Mouse (Mus musculus) liver, embryonic 16.5 days (tissue): ENCODE data around the gene Acadvl. TPM values are rescaled to one million over a fixed set of nuclear protein-coding genes. Genes with fewer than 3 reads are reported as not detected.
A peak's percentile ranks its signal among the peaks of the same experiment; 100 is the strongest.

ENCODE experiments used
- ATAC-seq: fragments of 200-750 bp; cut with Nextera tagmentation; 2 replicates; pipeline ENCODE4 v1.8.0; 2017; ENCODE audit warnings: low read depth, mild to moderate bottlenecking, moderate number of reproducible peaks, moderate library complexity
- H3K27ac ChIP-seq: fragments of 300-500 bp; sonication (generic); 2 replicates; pipeline ENCODE4 v1.5.1; 2014; ENCODE audit warnings: mild to moderate bottlenecking, low read length
- H3K27me3 ChIP-seq: fragments of 300-500 bp; sonication (generic); 2 replicates; pipeline ENCODE4 v1.6.1; 2014; ENCODE audit warnings: low read depth, low read length, mixed read lengths; ENCODE audit not compliant: control insufficient read depth, insufficient read depth
- H3K36me3 ChIP-seq: fragments of 300-500 bp; sonication (generic); 2 replicates; pipeline ENCODE4 v1.6.1; 2014; ENCODE audit warnings: mild to moderate bottlenecking; ENCODE audit not compliant: control insufficient read depth, insufficient read depth
- H3K4me1 ChIP-seq: fragments of 300-500 bp; sonication (generic); 2 replicates; pipeline ENCODE4 v1.6.1; 2014; ENCODE audit warnings: low read depth, low read length, mixed read lengths; ENCODE audit not compliant: control insufficient read depth
- H3K4me2 ChIP-seq: fragments of 300-500 bp; sonication (generic); 2 replicates; pipeline ENCODE4 v1.6.1; 2014; ENCODE audit warnings: low read depth, low read length, mixed read lengths
- H3K4me3 ChIP-seq: fragments of 300-500 bp; sonication (generic); 2 replicates; pipeline ENCODE4 v1.5.1; 2014; ENCODE audit warnings: low read depth, mild to moderate bottlenecking, low read length
- H3K9ac ChIP-seq: fragments of 300-500 bp; sonication (generic); 2 replicates; pipeline ENCODE4 v1.6.1; 2014; ENCODE audit warnings: low read depth, low read length
- H3K9me3 ChIP-seq: fragments of 300-500 bp; sonication (generic); replicated peaks from 2 replicates; pipeline ENCODE4 v1.6.1; 2016; ENCODE audit warnings: low read length; ENCODE audit not compliant: control insufficient read depth
- WGBS: fragments of 180-500 bp; shearing (Covaris S2); extraction: QIAGEN DNeasy Blood & Tissue Kit; methylation state at CpG from one replicate; pipeline ENCODE4 v1.1.7; 2014; ENCODE audit not compliant: insufficient replicate concordance; 5-methylcytosine and 5-hydroxymethylcytosine counted together
- polyA plus RNA-seq: library from polyadenylated mRNA; unstranded; fragments of >200 nt; fragmentation: Nextera tagmentation; extraction: Ambion mirVana; gene quantifications from 2 replicates; pipeline ENCODE4 v1.2.1, GENCODE M21; 2015

The Acadvl gene
- polyA plus RNA-seq, 1 experiment from 2014 or later: 138 TPM

- H3K4me2 ChIP-seq: no peak overlapping the region
- H3K27ac ChIP-seq: no peak overlapping the region
- H3K9me3 ChIP-seq: no peaks in the 10 kb centered on the region
- peaks cover 18% of the 10 kb centered on the region for H3K4me1 ChIP-seq
- WGBS: 76% methylated on average over 3 of the region's 3 CpGs
- H3K36me3 ChIP-seq: peaks cover 42% of the 10 kb centered on the region
- no peak overlapping the region for H3K9ac ChIP-seq
- H3K4me3 ChIP-seq: no peak overlapping the region
- no peaks in the 10 kb centered on the region for H3K27me3 ChIP-seq
- ATAC-seq: no peak
Measured at GRCm38 (mm10) chr11:70013408-70013807, 1.8 kb downstream of the Acadvl start.

GRCm38 (mm10) chr11:70012931-70013330 lies 2.3 kb downstream of the Acadvl start:
- H3K4me2 ChIP-seq: no peak overlapping the region
- no peak for ATAC-seq
- peaks cover 42% of the 10 kb centered on the region for H3K36me3 ChIP-seq
- no peaks in the 10 kb centered on the region for H3K9me3 ChIP-seq
- H3K9ac ChIP-seq: no peak overlapping the region
- H3K27ac ChIP-seq: no peak overlapping the region
- peaks cover 15% of the 10 kb centered on the region for H3K4me1 ChIP-seq
- no peaks in the 10 kb centered on the region for H3K27me3 ChIP-seq
- 84% methylated on average over 9 of the region's 9 CpGs for WGBS
- H3K4me3 ChIP-seq: no peak overlapping the region

GRCm38 (mm10) chr11:70010961-70011360 lies 4.2 kb downstream of the Acadvl start:
- no peak overlapping the region for H3K27ac ChIP-seq
- 81% methylated on average over 10 of the region's 10 CpGs for WGBS
- no peak overlapping the region for H3K9ac ChIP-seq
- ATAC-seq: no peak
- H3K4me3 ChIP-seq: no peak overlapping the region
- H3K36me3 ChIP-seq: peaks cover 48% of the 10 kb centered on the region
- no peaks in the 10 kb centered on the region for H3K27me3 ChIP-seq
- no peaks in the 10 kb centered on the region for H3K9me3 ChIP-seq
- H3K4me2 ChIP-seq: no peak overlapping the region
- H3K4me1 ChIP-seq: peaks cover 15% of the 10 kb centered on the region

GRCm38 (mm10) chr11:70010548-70010947 lies 4.7 kb downstream of the Acadvl start:
- H3K27me3 ChIP-seq: no peaks in the 10 kb centered on the region
- H3K4me3 ChIP-seq: no peak overlapping the region
- no peak for ATAC-seq
- 77% methylated on average over 12 of the region's 12 CpGs for WGBS
- peaks cover 13% of the 10 kb centered on the region for H3K4me1 ChIP-seq
- peaks cover 50% of the 10 kb centered on the region for H3K36me3 ChIP-seq
- no peak overlapping the region for H3K4me2 ChIP-seq
- H3K27ac ChIP-seq: no peak overlapping the region
- no peaks in the 10 kb centered on the region for H3K9me3 ChIP-seq
- H3K9ac ChIP-seq: no peak overlapping the region

GRCm38 (mm10) chr11:70010033-70010432 lies 5.2 kb downstream of the Acadvl start:
- WGBS: 76% methylated on average over 6 of the region's 6 CpGs
- ATAC-seq: no peak
- Histone ChIP-seq H3K9me3 (no peaks in the 10 kb centered on the region), H3K27ac (no peak overlapping the region), H3K36me3 (peaks cover 50% of the 10 kb centered on the region), H3K4me3 (no peak overlapping the region), H3K9ac (no peak overlapping the region), H3K27me3 (no peaks in the 10 kb centered on the region), H3K4me2 (no peak overlapping the region), H3K4me1 (peaks cover 11% of the 10 kb centered on the region)

- no peak overlapping the region for H3K4me2 ChIP-seq
- H3K4me1 ChIP-seq: peaks cover 13% of the 10 kb centered on the region
- H3K27ac ChIP-seq: no peak overlapping the region
- ATAC-seq: no peak
- H3K9me3 ChIP-seq: no peaks in the 10 kb centered on the region
- H3K4me3 ChIP-seq: no peak overlapping the region
- peaks cover 23% of the 10 kb centered on the region for H3K36me3 ChIP-seq
- no peaks in the 10 kb centered on the region for H3K27me3 ChIP-seq
- 60% methylated on average over 5 of the region's 5 CpGs for whole genome bisulfite sequencing
- no peak overlapping the region for H3K9ac ChIP-seq
Measured at GRCm38 (mm10) chr11:70005521-70005920, 9.7 kb downstream of the Acadvl start.

GRCm38 (mm10) chr11:70002471-70002870 lies 12.7 kb downstream of the Acadvl start:
- Histone ChIP-seq H3K36me3 (peaks cover 28% of the 10 kb centered on the region), H3K27ac (no peak overlapping the region), H3K27me3 (no peaks in the 10 kb centered on the region), H3K9me3 (no peaks in the 10 kb centered on the region), H3K4me1 (peaks cover 33% of the 10 kb centered on the region), H3K4me3 (no peak overlapping the region), H3K9ac (no peak overlapping the region), H3K4me2 (no peak overlapping the region)
- ATAC-seq: no peak
- WGBS: 68% methylated on average over 2 of the region's 2 CpGs

- H3K27me3 ChIP-seq: no peaks in the 10 kb centered on the region
- H3K4me3 ChIP-seq: peak overlapping the region; percentile 76; the same call in 1 of the 2 replicates
- H3K36me3 ChIP-seq: peaks cover 28% of the 10 kb centered on the region
- H3K4me1 ChIP-seq: peaks cover 39% of the 10 kb centered on the region
- H3K27ac ChIP-seq: no peak overlapping the region
- H3K9me3 ChIP-seq: no peaks in the 10 kb centered on the region
- H3K9ac ChIP-seq: no peak overlapping the region
- ATAC-seq: no peak
- H3K4me2 ChIP-seq: peak overlapping the region; percentile 100
Measured at GRCm38 (mm10) chr11:70001865-70002264, 13.3 kb downstream of the Acadvl start.

- no peaks in the 10 kb centered on the region for H3K9me3 ChIP-seq
- H3K4me1 ChIP-seq: peaks cover 40% of the 10 kb centered on the region
- no peak for ATAC-seq
- H3K4me2 ChIP-seq: peak overlapping the region; percentile 100
- H3K27me3 ChIP-seq: no peaks in the 10 kb centered on the region
- peaks cover 24% of the 10 kb centered on the region for H3K36me3 ChIP-seq
- H3K9ac ChIP-seq: peak overlapping the region; percentile 76
- H3K27ac ChIP-seq: no peak overlapping the region; the same call in 1 of the 2 replicates
- peak overlapping the region; percentile 76 for H3K4me3 ChIP-seq
- WGBS: 10% methylated on average over 8 of the region's 8 CpGs
Measured at GRCm38 (mm10) chr11:70001159-70001558, 14.1 kb downstream of the Acadvl start.
